Mouse (Mus musculus) c-Kit-negative CD71-positive TER-119-positive erythroid progenitor cells, embryonic 14.5 days (primary cell): ENCODE data around the gene Fcer1g.

ENCODE experiments used
- DNase-seq: peaks from one replicate; pipeline ENCODE4 v3.0.0-alpha.2; 2013; ENCODE audit warnings: low read depth, low spot score

The Fcer1g gene

DNA sequence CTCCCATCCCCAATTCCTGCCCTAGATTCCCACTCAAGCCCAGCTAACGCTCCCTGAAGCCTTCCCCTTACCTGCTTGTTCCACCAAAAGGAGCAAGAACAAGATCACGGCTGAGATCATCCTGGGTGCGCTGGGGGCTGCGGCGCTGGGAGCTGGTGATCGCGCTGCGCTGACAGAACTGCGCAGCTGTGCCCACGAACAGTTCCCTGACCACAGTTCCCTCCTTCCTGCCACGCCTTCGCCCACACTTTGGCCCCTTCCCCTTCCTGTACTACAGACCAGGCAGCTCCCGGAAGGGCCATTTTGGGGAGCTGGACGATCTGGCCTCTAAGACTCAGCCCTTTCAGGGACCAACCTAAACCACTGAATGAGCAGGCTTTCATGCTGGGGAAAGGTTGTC, at the start of gene Fcer1g:
TSS of gene Fcer1g (minus strand) at position 240 of the 400 bp plus-strand sequence.
- no peak for DNase-seq

DNA sequence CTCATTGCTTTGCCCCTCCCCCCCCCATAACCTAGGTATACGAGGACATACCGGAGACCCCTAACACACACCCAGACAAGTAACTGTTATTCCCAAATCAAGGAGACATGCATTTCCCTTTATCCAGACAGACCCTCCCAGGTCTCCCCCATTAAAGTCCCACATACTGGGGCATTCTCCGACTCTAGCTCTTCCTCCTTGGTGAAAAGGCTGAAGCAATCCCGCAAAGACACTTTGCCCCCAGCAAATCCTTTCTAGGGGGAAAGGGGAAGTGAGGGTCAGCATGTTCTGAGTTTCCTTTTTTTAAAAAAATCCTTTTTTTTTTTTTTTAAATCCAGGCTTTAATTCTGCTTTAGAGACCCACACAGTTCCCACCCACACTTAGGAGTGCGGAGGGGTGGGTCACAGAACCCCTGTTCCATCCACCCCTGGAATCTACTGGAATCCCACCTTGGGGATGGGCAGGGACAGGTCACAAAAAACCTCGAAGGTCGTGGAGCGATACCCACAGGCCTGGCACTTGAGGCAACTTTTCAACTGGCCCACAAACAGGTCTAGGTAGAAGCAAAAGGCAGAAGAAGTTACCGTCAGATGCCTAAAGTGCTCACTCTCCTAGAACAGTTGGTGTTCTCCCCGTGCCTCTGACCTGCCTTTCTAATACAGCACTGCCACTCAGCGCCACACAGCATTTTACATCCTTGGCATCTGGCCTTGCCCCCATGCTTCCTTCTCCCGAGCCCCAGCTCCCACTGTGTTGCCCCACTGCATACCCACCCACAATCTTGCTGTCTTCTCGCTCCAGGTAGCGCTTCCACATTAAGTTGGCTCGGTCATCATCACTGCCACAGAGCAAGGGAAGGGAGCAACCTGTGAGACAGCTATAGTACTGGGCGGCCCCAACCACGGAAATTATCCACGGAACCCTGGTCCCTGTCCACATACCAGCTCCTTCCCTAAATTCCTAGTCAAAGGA, 49.3 kb upstream of the Fcer1g start:
- DNase-seq: no peak

GRCm38 (mm10) chr1:171282086-171282805, 48.1 kb upstream of the Fcer1g start:
- no peak for DNase-seq

- peak; percentile 85 for DNase-seq
Observed at GRCm38 (mm10) chr1:171281528-171281923, 47.4 kb upstream of the Fcer1g start.

DNA sequence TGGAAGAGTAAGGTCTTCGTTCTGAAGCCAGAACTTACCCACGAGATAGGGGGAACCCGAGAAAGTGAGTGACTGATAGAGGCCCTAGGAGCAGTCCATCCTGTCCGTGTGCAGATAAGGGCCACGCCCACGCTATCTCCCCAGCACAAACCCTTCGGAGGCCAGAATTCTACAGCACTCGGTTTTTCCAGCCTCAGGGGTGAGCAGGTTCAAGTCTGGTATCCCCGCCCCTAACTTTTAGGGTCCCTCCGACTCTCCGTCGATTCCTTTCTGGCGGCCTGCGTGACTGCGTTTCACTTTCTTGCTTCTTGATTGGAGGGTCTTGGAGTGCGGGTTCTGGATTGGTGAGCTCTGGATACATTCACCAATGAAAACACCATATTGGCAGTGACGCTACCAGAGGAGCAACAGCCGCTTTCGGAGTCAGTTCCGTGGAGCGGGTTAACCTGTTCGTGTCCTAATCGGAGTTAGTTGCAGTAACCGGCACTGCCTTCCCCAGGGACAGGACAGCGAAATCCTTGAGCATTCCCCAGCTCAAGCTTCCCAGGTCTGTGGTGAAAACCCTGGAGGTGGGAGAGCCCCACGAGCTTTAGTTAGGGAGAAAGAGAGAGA, 46.9 kb upstream of the Fcer1g start, which contains the start of gene Ppox:
TSS of gene Ppox (minus strand) at position 271 of the 612 bp plus-strand sequence.
- peak; percentile 97 for DNase-seq

GRCm38 (mm10) chr1:171280250-171280915, 46.2 kb upstream of the Fcer1g start:
- no peak for DNase-seq

- DNase-seq: no peak
Observed at GRCm38 (mm10) chr1:171279721-171280120, 45.6 kb upstream of the Fcer1g start.

GRCm38 (mm10) chr1:171279012-171279705, 45.0 kb upstream of the Fcer1g start:
- no peak for DNase-seq

GRCm38 (mm10) chr1:171278436-171278835, 44.3 kb upstream of the Fcer1g start:
- DNase-seq: no peak

GRCm38 (mm10) chr1:171277736-171278135, 43.6 kb upstream of the Fcer1g start:
- no peak for DNase-seq

GRCm38 (mm10) chr1:171276110-171276748, 42.1 kb upstream of the Fcer1g start:
- no peak for DNase-seq

- no peak for DNase-seq
Observed at GRCm38 (mm10) chr1:171275144-171275734, 41.1 kb upstream of the Fcer1g start.

GRCm38 (mm10) chr1:171274171-171274570, 40.0 kb upstream of the Fcer1g start:
- no peak for DNase-seq

GRCm38 (mm10) chr1:171272086-171272485, 37.9 kb upstream of the Fcer1g start:
- no peak for DNase-seq

DNA sequence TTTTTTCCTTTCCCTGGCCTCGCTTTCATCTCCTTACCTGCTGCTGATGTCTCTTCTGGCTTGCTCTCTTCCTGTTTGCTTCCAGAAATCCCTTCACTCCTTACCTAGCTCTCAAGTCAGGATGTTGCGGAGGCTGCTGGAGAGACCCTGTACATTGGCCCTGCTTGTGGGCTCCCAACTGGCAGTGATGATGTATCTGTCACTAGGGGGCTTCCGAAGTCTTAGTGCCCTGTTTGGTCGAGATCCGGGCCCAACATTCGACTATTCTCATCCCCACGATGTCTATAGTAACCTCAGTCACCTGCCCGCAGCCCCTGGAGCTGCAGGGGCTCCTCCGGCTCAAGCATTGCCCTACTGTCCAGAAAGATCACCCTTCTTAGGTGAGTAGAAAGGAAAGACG, 37.5 kb upstream of the Fcer1g start:
- no peak for DNase-seq

- DNase-seq: no peak
Observed at GRCm38 (mm10) chr1:171271196-171271595, 37.0 kb upstream of the Fcer1g start.

GRCm38 (mm10) chr1:171270573-171270900, 36.4 kb upstream of the Fcer1g start:
- DNase-seq: no peak

DNA sequence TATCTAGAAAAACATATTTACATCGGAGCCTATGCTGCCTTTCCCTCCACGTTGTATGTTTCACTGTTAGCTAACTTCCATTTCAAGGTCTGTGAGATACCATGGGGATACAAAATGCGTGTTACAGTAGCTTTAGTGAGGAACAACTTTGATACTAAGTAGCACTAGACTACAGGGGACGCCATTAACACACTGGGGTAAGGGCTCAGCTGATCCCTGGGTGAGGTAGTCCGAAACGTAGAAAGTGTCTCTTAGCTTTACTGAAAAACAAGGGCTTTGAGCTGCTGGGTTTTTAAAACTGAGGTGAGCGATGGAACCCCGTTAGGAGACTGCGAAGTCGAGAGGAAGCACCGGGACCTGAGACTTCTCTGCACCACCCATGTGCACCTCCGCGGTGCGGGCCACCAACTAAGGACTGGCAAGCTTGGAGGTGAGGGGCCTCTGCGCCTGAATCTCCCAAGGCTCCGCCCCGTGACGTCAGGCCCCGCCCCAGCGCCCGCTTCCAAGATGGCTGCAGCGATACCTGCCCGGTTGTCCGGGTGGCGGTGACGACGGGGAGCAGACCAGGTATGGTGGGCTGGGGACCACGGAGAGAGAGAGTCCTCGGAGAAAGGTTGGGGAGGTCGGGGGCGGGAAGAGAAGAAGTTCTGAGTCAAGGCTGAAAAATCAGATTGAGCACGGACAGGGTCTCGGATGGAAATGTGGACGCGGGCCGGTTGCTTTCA, 35.8 kb upstream of the Fcer1g start, which contains the start of gene B4galt3:
TSS of gene B4galt3 (plus strand) at position 481 of the 725 bp plus-strand sequence.
- DNase-seq: peak; percentile 85

DNA sequence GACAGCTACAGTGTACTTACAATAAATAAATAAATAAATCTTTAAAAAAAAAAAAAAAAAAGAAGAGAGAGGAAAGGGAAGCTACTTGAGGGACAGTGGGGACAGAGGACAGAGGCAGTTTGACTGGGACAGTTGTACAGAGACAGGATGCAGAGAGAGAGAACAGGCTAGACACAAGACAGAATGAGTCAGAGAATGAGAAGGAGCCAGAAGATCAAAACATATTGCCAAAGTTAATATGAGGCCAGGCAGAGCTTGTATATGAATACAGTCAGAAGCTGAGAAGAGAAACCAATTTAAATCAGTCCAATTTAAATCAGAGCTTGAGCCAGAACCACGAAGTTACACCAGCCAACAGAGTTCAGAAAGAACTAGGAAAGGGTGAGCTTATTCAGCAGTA, 34.2 kb upstream of the Fcer1g start:
- DNase-seq: no peak
